Mouse (Mus musculus) frontal cortex, postnatal 36 days (tissue): Measurements from ENCODE around the gene Chd6.
A peak's percentile ranks its signal among the peaks of the same experiment; 100 is the strongest.

ENCODE experiments used
- DNase-seq, 2 experiments: peaks; one replicate each; pipeline ENCODE4 v3.0.0; 2022; ENCODE audit warnings: low spot score in 2 of 2

The Chd6 gene

GRCm38 (mm10) chr2:161108933-161109371, at the start of gene Chd6:
TSS of gene Chd6 (minus strand) at chr2:161109075.
- DNase-seq: peak; percentile 99

- no peak for DNase-seq
Observed at GRCm38 (mm10) chr2:161150004-161150842, 41.3 kb upstream of the Chd6 start.

- no peak for DNase-seq
Observed at GRCm38 (mm10) chr2:161148428-161149020, 39.6 kb upstream of the Chd6 start.

- DNase-seq: peak in 1 of 2 experiments; percentile 41
Observed at GRCm38 (mm10) chr2:161147656-161148427, 39.0 kb upstream of the Chd6 start.

GRCm38 (mm10) chr2:161144799-161145198, 35.9 kb upstream of the Chd6 start:
- no peak for DNase-seq

GRCm38 (mm10) chr2:161138672-161139536, 30.0 kb upstream of the Chd6 start:
- DNase-seq: peak; percentile 63 to 77

- DNase-seq: no peak
Observed at GRCm38 (mm10) chr2:161136999-161137398, 28.1 kb upstream of the Chd6 start.

GRCm38 (mm10) chr2:161128367-161129111, 19.7 kb upstream of the Chd6 start:
- peak; percentile 41 to 69 for DNase-seq

- DNase-seq: no peak
Observed at GRCm38 (mm10) chr2:161112011-161112410, 3.1 kb upstream of the Chd6 start.

GRCm38 (mm10) chr2:161109398-161109821, 535 bp upstream of the Chd6 start:
- DNase-seq: peak; percentile 71 to 78

GRCm38 (mm10) chr2:161108085-161108927, 569 bp downstream of the Chd6 start:
- peak; percentile 23 to 26 for DNase-seq

- DNase-seq: no peak
Observed at GRCm38 (mm10) chr2:161107236-161107635, 1.6 kb downstream of the Chd6 start.

- no peak for DNase-seq
Observed at GRCm38 (mm10) chr2:161103769-161104168, 5.1 kb downstream of the Chd6 start.

GRCm38 (mm10) chr2:161102102-161102501, 6.8 kb downstream of the Chd6 start:
- no peak for DNase-seq

- DNase-seq: no peak
Observed at GRCm38 (mm10) chr2:161097746-161098145, 11.1 kb downstream of the Chd6 start.

GRCm38 (mm10) chr2:161090746-161091405, 18.0 kb downstream of the Chd6 start:
- no peak for DNase-seq

- DNase-seq: no peak
Observed at GRCm38 (mm10) chr2:161090200-161090599, 18.7 kb downstream of the Chd6 start.

GRCm38 (mm10) chr2:161078590-161078989, 30.3 kb downstream of the Chd6 start:
- no peak for DNase-seq

GRCm38 (mm10) chr2:161076262-161076661, 32.6 kb downstream of the Chd6 start:
- DNase-seq: no peak
